Mouse (Mus musculus) heart, postnatal 10 days (tissue): ENCODE measurements around the gene Npsr1. TPM values are rescaled to one million over a fixed set of nuclear protein-coding genes. Genes with fewer than 3 reads are reported as not detected.

Source experiments
- DNase-seq, 2 experiments: peaks; one replicate each; pipeline ENCODE4 v3.0.0; 2021
- intact Hi-C: fragments of 180-260 bp; cut with DNase I; formaldehyde crosslinking; loops from one replicate; pipeline ENCODE4 v1.15.1; 2025
- total RNA-seq, 2 experiments: library from RNA; stranded (reverse); gene quantifications; 2 replicates each; pipeline ENCODE4 v1.2.3; 2021

Npsr1 gene
- total RNA-seq, 2 experiments from 2014 or later: not detected

GRCm38 (mm10) chr9:24351402-24351801 lies 253.6 kb downstream of the Npsr1 start:
- DNase-seq: no peak
- intact Hi-C loops: no loop called here
